Mouse (Mus musculus): ENCODE results near the gene Scarb2.

- TF ChIP-seq GATA1 (IDR thresholded peaks at IDR 0.05; ENCODE audit: borderline replicate concordance, low read length) (no peak), FLI1 (IDR thresholded peaks at IDR 0.05; ENCODE audit: low read length) (no peak)
These were observed 17.7 kb downstream of the Scarb2 start for GRCm38 (mm10) chr5:92488961-92489360.

Measured in megakaryocyte, embryonic 14.5 days (primary cell).